Mouse (Mus musculus): ENCODE results near the gene Smpd1.

Gene Smpd1

GRCm38 (mm10) chr7:105554212-105554942, at the start of gene Smpd1:
TSS of gene Smpd1 (plus strand) at chr7:105554360.
- in situ Hi-C loops (cut with MboI) = no loop called here

DNA sequence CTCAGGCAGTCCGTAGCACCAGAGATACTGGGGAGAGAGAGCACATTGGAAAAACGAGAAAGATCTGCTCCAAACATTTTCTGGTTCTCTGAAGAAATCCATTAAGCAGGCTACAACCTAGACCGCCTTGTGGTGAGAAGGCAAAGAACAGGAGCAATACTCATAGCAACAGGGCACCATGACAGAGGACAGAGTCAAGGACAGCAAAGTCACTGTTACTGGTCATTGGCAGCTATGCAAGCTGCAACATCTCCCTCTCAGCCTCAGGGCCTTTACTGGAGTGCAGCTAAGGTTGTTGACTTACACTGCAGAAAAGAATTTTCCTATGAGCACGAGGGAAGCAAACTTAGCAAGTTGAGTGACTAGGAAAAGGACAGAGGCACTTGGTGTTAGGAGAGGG, 46.9 kb upstream of the Smpd1 start:
- in situ Hi-C loops (cut with MboI) = no loop called here

GRCm38 (mm10) chr7:105510143-105510542, 44.0 kb upstream of the Smpd1 start:
- in situ Hi-C loops (cut with MboI) = no loop called here

GRCm38 (mm10) chr7:105513845-105514291, 40.3 kb upstream of the Smpd1 start:
- in situ Hi-C loops (cut with MboI) = no loop called here

GRCm38 (mm10) chr7:105514561-105514960, 39.6 kb upstream of the Smpd1 start:
- in situ Hi-C loops (cut with MboI) = no loop called here

DNA sequence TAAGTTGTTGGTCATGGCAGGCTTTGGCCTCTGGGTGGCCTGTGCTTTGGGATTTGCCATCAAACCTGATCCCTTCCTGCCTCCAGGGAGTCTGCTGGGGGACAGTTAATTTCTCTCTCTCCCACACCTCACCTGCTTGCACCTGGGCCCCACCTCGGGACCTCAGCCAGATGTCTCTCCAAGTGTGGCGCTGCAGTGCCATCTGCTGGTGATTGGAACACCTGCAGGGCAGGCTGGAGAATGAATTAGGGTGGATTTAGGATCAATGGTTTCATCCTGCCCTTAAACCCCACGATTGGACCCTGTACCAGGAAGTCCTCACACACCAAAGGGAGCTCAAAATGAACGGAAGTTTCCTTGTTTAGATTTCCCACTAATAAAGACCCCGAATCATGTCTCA, 39.0 kb upstream of the Smpd1 start:
- in situ Hi-C loops (cut with MboI) = no loop called here

GRCm38 (mm10) chr7:105516669-105517360, 37.3 kb upstream of the Smpd1 start:
- in situ Hi-C loops (cut with MboI) = no loop called here

DNA sequence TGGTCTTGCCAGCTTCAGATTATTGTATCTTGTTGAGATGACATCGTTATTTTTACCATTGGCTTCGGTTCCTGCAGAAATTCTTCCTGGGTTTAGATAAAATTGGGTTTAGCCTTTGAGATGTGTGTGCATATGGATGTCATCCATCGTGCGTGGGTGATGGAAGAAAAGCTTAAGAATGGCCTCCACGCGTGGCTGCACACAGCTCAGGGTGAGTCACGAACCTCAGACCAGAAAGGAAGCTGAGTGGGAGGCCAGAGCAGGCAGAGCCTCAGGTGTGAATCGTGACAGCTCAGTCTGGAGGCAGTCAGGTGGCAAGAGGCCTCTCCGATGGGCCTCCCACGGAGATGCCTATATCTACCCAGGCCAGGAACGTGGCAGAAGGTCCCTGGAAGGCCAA, 34.8 kb upstream of the Smpd1 start:
- in situ Hi-C loops (cut with MboI) = no loop called here

DNA sequence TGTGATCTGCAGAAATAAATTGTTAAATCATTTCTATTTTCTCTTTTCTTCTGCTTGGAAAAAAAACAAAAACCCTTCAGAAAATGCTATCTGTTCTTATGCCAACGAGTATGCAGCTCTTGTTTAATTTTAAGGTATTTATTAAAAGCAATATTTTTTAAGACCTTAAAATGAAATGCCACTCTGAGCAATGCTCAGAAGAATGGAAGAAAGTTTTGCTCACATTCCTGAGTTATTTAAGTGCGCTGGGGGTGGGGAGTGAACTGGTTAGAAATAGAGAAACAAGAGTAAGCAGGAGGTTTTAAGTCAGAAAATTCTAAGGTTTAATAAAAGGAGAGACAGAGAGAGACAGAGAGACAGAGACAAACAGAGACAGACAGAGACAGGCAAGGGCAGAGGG, 34.4 kb upstream of the Smpd1 start:
- in situ Hi-C loops (cut with MboI) = no loop called here

GRCm38 (mm10) chr7:105520201-105520600, 34.0 kb upstream of the Smpd1 start:
- in situ Hi-C loops (cut with MboI) = no loop called here

GRCm38 (mm10) chr7:105524222-105524621, 29.9 kb upstream of the Smpd1 start:
- in situ Hi-C loops (cut with MboI) = no loop called here

GRCm38 (mm10) chr7:105527306-105527937, 26.7 kb upstream of the Smpd1 start:
- in situ Hi-C loops (cut with MboI) = no loop called here

DNA sequence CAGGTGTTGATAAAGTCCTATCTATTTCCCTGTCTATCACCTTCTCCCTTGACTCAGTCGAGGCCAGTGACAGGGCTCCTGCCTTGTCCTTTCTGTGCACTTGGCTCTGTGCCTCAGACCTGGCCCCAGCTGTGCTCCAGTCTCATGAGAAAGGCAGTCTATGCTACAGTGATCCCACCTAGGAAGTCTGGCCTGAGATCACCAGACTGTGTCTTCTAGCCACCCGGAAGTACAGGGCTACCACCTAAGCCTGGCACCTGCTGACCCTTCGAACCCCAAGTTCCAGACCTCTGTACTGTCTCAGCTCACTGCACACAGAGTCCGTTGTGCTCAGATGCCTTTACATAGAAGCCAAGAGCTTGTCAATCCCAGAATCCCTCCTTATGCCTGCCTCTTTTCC, 26.1 kb upstream of the Smpd1 start:
- in situ Hi-C loops (cut with MboI) = no loop called here

DNA sequence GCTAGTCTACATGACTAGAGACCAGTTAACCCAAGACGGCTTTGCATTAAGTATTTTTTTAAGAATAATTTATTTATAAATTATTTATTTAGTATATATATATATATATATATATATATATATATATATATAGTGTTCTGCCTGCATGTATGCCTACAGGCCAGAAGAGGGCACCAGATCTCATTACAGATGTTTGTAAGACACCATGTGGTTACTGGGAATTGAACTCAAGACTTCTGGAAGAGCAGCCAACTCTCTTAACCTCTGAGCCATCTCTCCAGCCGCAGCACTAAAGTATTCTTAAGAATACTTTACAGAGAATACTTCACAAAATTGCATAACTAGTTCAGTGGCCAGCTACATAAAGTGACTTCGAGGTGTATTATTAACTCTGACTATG, 20.0 kb upstream of the Smpd1 start:
- in situ Hi-C loops (cut with MboI) = no loop called here

- in situ Hi-C loops (cut with MboI) = no loop called here
Measured at GRCm38 (mm10) chr7:105545986-105546385, 8.2 kb upstream of the Smpd1 start.

DNA sequence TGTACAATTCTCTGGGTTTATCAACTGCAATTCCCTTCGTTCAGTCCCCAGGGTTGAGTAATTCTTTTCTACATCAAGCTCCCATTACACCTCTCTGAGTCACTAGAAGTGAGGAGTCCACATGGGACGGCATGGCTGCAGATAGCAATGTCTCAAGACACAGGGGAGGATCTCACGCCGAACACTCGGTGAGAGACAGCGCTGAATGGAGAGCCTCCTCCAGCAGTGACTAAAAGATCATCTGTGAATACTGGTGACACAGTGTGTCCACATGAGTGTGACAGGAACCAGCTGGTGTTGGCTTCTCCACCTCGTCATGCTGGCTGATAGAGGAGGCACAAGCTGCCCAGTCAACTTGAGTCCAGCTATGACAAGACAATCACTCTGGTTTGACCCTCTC, 6.2 kb upstream of the Smpd1 start:
- in situ Hi-C loops (cut with MboI) = no loop called here

GRCm38 (mm10) chr7:105549035-105549434, 5.1 kb upstream of the Smpd1 start:
- in situ Hi-C loops (cut with MboI) = no loop called here

- in situ Hi-C loops (cut with MboI) = no loop called here
Measured at GRCm38 (mm10) chr7:105553456-105554211, 526 bp upstream of the Smpd1 start.

- in situ Hi-C loops (cut with MboI) = no loop called here
Measured at GRCm38 (mm10) chr7:105555571-105555970, 1.4 kb downstream of the Smpd1 start.

DNA sequence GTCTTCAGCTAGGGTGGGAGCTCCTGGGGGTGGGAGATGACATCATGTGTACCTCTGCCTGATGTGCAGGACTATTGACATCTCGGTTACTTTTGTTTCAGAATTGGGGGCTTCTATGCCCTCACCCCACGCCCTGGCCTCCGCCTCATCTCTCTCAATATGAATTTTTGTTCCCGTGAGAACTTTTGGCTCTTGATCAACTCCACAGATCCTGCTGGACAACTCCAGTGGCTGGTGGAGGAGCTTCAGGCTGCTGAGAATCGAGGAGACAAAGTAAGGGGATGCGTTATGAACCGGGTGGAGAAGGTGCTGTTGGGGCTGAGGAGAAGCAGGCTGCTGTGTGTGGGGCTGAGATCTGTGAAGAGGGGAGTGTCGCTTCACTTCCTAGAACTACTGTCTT, 2.2 kb downstream of the Smpd1 start:
- in situ Hi-C loops (cut with MboI) = no loop called here

DNA sequence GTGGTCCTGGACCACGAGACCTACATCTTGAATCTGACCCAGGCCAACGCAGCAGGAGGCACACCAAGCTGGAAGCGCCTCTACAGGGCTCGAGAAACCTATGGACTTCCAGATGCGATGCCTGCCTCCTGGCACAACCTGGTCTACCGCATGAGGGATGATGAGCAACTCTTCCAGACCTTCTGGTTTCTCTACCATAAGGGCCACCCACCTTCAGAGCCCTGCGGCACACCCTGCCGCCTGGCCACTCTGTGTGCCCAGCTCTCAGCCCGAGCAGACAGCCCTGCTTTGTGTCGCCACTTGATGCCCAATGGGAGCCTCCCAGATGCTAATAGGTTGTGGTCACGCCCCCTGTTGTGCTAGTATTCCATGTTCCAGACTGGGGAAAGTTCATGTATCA, 3.5 kb downstream of the Smpd1 start:
- in situ Hi-C loops (cut with MboI) = no loop called here

GRCm38 (mm10) chr7:105559016-105559415, 4.9 kb downstream of the Smpd1 start:
- in situ Hi-C loops (cut with MboI) = no loop called here
